Mouse (Mus musculus) ES-E14 (cell line): ENCODE data around the gene Igsf9b. TPM values are rescaled to one million over a fixed set of nuclear protein-coding genes. Genes with fewer than 3 reads are reported as not detected.

Experiments
- DNase-seq: peaks from one replicate; pipeline ENCODE4 v3.0.0-alpha.2; 2013; ENCODE audit warnings: low read depth, low spot score
- H3K27ac ChIP-seq: 2 replicates; pipeline ENCODE4 v1.5.1; 2012; ENCODE audit warnings: low read depth, mild to moderate bottlenecking, low read length, moderate library complexity, mixed read lengths; ENCODE audit not compliant: poor library complexity, insufficient read depth, severe bottlenecking
- H3K36me3 ChIP-seq: 2 replicates; pipeline ENCODE4 v1.6.1; 2012; ENCODE audit warnings: mild to moderate bottlenecking, low read length, moderate library complexity, mixed read lengths; ENCODE audit not compliant: control insufficient read depth, poor library complexity, insufficient read depth, severe bottlenecking
- H3K4me1 ChIP-seq, 2 experiments: fragments of 150-350 bp in 1 of 2; sonication (generic) in 1 of 2; 2 replicates each; pipeline ENCODE4 v1.6.1; 2012; ENCODE audit warnings: low read length in 2 of 2, mild to moderate bottlenecking in 1 of 2, mixed read lengths in 1 of 2; ENCODE audit not compliant: control insufficient read depth in 2 of 2, insufficient read depth in 2 of 2, poor library complexity in 1 of 2
- H3K4me3 ChIP-seq, 2 experiments: fragments of 150-350 bp in 1 of 2; sonication (generic) in 1 of 2; 2 replicates each; pipeline ENCODE4 v1.5.1; 2012; ENCODE audit warnings: low read length in 2 of 2, low read depth in 1 of 2, mild to moderate bottlenecking in 1 of 2, mixed read lengths in 1 of 2; ENCODE audit not compliant: insufficient read depth in 1 of 2, poor library complexity in 1 of 2, severe bottlenecking in 1 of 2
- H3K9ac ChIP-seq: 2 replicates; pipeline ENCODE4 v1.6.1; 2012; ENCODE audit warnings: low read depth, mild to moderate bottlenecking, low read length, mixed read lengths; ENCODE audit not compliant: poor library complexity, insufficient read depth, severe bottlenecking
- H3K9me3 ChIP-seq: fragments of 150-350 bp; sonication (generic); 2 replicates; pipeline ENCODE4 v1.6.1; 2012; ENCODE audit warnings: low read depth, mild to moderate bottlenecking, low read length; ENCODE audit not compliant: control insufficient read depth, insufficient read depth
- CHD2 ChIP-seq: IDR thresholded peaks from 2 replicates; pipeline ENCODE4 v1.6.1; 2014; ENCODE audit warnings: mild to moderate bottlenecking, low read depth, low read length, inconsistent platforms
- HCFC1 ChIP-seq: IDR thresholded peaks from 2 replicates; pipeline ENCODE4 v1.6.1; 2012; ENCODE audit warnings: low read length, inconsistent platforms, borderline replicate concordance; ENCODE audit not compliant: insufficient read depth
- MAFK ChIP-seq: IDR thresholded peaks from 2 replicates; pipeline ENCODE4 v1.6.1; 2014; ENCODE audit warnings: mild to moderate bottlenecking, low read depth, low read length, inconsistent platforms; ENCODE audit not compliant: insufficient read depth
- ZC3H11A ChIP-seq: IDR thresholded peaks from 2 replicates; pipeline ENCODE4 v1.6.1; 2012; ENCODE audit warnings: low read depth, mild to moderate bottlenecking, inconsistent platforms, low read length, borderline replicate concordance
- ZNF384 ChIP-seq: IDR thresholded peaks from 2 replicates; pipeline ENCODE4 v1.6.1; 2012; ENCODE audit warnings: low read depth, low read length, inconsistent platforms
- in situ Hi-C, 2 experiments: fragments of 600-800 bp; cut with MboI; formaldehyde crosslinking; loops; one replicate each; pipeline ENCODE4 v1.15.1; 2025; ENCODE audit warnings: low sequenced_read_pairs in 2 of 2, inconsistent platforms in 1 of 2; ENCODE audit not compliant: unreplicated experiment in 2 of 2
- total RNA-seq: library from RNA; depleted of rRNA; stranded (reverse); fragments of 300-350 nt; gene quantifications from 2 replicates; pipeline ENCODE4 v1.2.3, GENCODE M21; 2012

Gene Igsf9b
- total RNA-seq, 1 experiment = 31.5 TPM

GRCm38 (mm10) chr9:27313427-27313826, 14.4 kb downstream of the Igsf9b start:
- peaks cover 0 to 6% of the 10 kb centered on the region in 2 experiments; a peak in 1 of 4 replicates for H3K4me1 ChIP-seq
- peaks cover 34% of the 10 kb centered on the region for H3K36me3 ChIP-seq
- in situ Hi-C loops = no loop called here
- no peak overlapping the region for H3K4me3 ChIP-seq
- no peak for DNase-seq
- H3K27ac ChIP-seq = no peak overlapping the region
- H3K9ac ChIP-seq = no peak overlapping the region
- H3K9me3 ChIP-seq = no peaks in the 10 kb centered on the region
- TF ChIP-seq ZC3H11A = no peak
- no peak for TF ChIP-seq HCFC1
- TF ChIP-seq CHD2 = no peak
- no peak for TF ChIP-seq ZNF384
- TF ChIP-seq MAFK = no peak

GRCm38 (mm10) chr9:27321267-27321666, 22.3 kb downstream of the Igsf9b start:
- TF ChIP-seq ZC3H11A (no peak), MAFK (no peak), ZNF384 (no peak)
- no peak for DNase-seq
- no peak overlapping the region for H3K4me3 ChIP-seq
- peaks cover 68% of the 10 kb centered on the region for H3K36me3 ChIP-seq
- no peak overlapping the region for H3K9ac ChIP-seq
- H3K4me1 ChIP-seq = no peaks in the 10 kb centered on the region
- in situ Hi-C loops = no loop called here
- no peak overlapping the region for H3K27ac ChIP-seq
- no peaks in the 10 kb centered on the region for H3K9me3 ChIP-seq

- Histone ChIP-seq H3K4me3 (no peak overlapping the region), H3K9ac (no peak overlapping the region), H3K4me1 (no peaks in the 10 kb centered on the region), H3K27ac (no peak overlapping the region), H3K9me3 (no peaks in the 10 kb centered on the region), H3K36me3 (peaks cover 75% of the 10 kb centered on the region)
- TF ChIP-seq ZNF384 (no peak), CHD2 (no peak), ZC3H11A (no peak), HCFC1 (no peak), MAFK (no peak)
- DNase-seq = no peak
- in situ Hi-C loops = no loop called here
Measured at GRCm38 (mm10) chr9:27322277-27322676, 23.3 kb downstream of the Igsf9b start.

GRCm38 (mm10) chr9:27323412-27323811, 24.4 kb downstream of the Igsf9b start:
- no peaks in the 10 kb centered on the region for H3K4me1 ChIP-seq
- no peak overlapping the region for H3K4me3 ChIP-seq
- H3K9ac ChIP-seq = no peak overlapping the region
- no peak for DNase-seq
- H3K36me3 ChIP-seq = peaks cover 73% of the 10 kb centered on the region
- TF ChIP-seq MAFK (no peak), HCFC1 (no peak), ZNF384 (no peak), ZC3H11A (no peak), CHD2 (no peak)
- in situ Hi-C loops = no loop called here
- H3K9me3 ChIP-seq = no peaks in the 10 kb centered on the region
- H3K27ac ChIP-seq = no peak overlapping the region

- peak; percentile 51 for DNase-seq
- H3K9ac ChIP-seq = no peak overlapping the region
- H3K9me3 ChIP-seq = no peaks in the 10 kb centered on the region
- in situ Hi-C loops = no loop called here
- H3K36me3 ChIP-seq = peaks cover 59% of the 10 kb centered on the region
- H3K4me3 ChIP-seq = no peak overlapping the region
- H3K4me1 ChIP-seq = no peaks in the 10 kb centered on the region
- TF ChIP-seq ZC3H11A (peak; percentile 73), HCFC1 (no peak), CHD2 (no peak)
- no peak overlapping the region for H3K27ac ChIP-seq
Measured at GRCm38 (mm10) chr9:27325920-27326319, 26.9 kb downstream of the Igsf9b start.
